Mouse (Mus musculus) myocyte (in vitro differentiated cells): Measurements from ENCODE around the gene Lmna. TPM values are rescaled to one million over a fixed set of nuclear protein-coding genes. Genes with fewer than 3 reads are reported as not detected.

Experiments used
- H3K27me3 ChIP-seq: one replicate; pipeline ENCODE4 v1.6.1; 2011; ENCODE audit not compliant: control insufficient read depth, insufficient read depth, insufficient read length
- H3K36me3 ChIP-seq: one replicate; pipeline ENCODE4 v1.6.1; 2011; ENCODE audit not compliant: control insufficient read depth, insufficient read depth
- H3K4me2 ChIP-seq: one replicate; pipeline ENCODE4 v1.6.1; 2011; ENCODE audit warnings: low read depth, control low read depth
- H3K4me3 ChIP-seq: one replicate; pipeline ENCODE4 v1.5.1; 2011; ENCODE audit warnings: mild to moderate bottlenecking, control low read depth, moderate library complexity
- H3K79me2 ChIP-seq: one replicate; pipeline ENCODE4 v1.6.1; 2011; ENCODE audit not compliant: control insufficient read depth, insufficient read depth
- H3ac ChIP-seq: one replicate; pipeline ENCODE4 v1.6.1; 2011; ENCODE audit not compliant: control insufficient read depth, insufficient read length
- CEBPB ChIP-seq: IDR thresholded peaks from 2 replicates; pipeline ENCODE4 v1.6.1; 2011; ENCODE audit warnings: mild to moderate bottlenecking, moderate library complexity; ENCODE audit not compliant: poor library complexity, insufficient read depth, severe bottlenecking
- E2F4 ChIP-seq: IDR thresholded peaks from one replicate; pipeline ENCODE4 v1.6.1; 2011; ENCODE audit warnings: mild to moderate bottlenecking, control low read depth, moderate library complexity; ENCODE audit not compliant: insufficient read depth
- MAX ChIP-seq: IDR thresholded peaks from one replicate; pipeline ENCODE4 v1.6.1; 2011; ENCODE audit warnings: low read depth, mild to moderate bottlenecking, control low read depth
- MYOD1 ChIP-seq, 3 experiments: IDR thresholded peaks; one replicate each; pipeline ENCODE4 v1.6.1; 2011; ENCODE audit warnings: control low read depth in 2 of 3, low read depth in 2 of 3, mild to moderate bottlenecking in 2 of 3, moderate library complexity in 1 of 3; ENCODE audit not compliant: insufficient read length in 2 of 3, control insufficient read depth in 1 of 3
- MYOG ChIP-seq, 3 experiments: IDR thresholded peaks; one replicate each; pipeline ENCODE4 v1.6.1; 2011; ENCODE audit warnings: control low read depth in 2 of 3, low read depth in 2 of 3, mild to moderate bottlenecking in 2 of 3; ENCODE audit not compliant: insufficient read length in 2 of 3, control insufficient read depth in 1 of 3, insufficient read depth in 1 of 3
- POLR2A ChIP-seq: IDR thresholded peaks from one replicate; pipeline ENCODE4 v1.6.1; 2011; ENCODE audit warnings: low read depth, mild to moderate bottlenecking, control low read depth, moderate library complexity; ENCODE audit not compliant: insufficient read length
- POLR2AphosphoS2 ChIP-seq: IDR thresholded peaks from one replicate; pipeline ENCODE4 v1.6.1; 2011; ENCODE audit warnings: low read depth, control low read depth; ENCODE audit not compliant: insufficient read length
- REST ChIP-seq: IDR thresholded peaks from one replicate; pipeline ENCODE4 v1.6.1; 2011; ENCODE audit warnings: mild to moderate bottlenecking, control low read depth, moderate library complexity; ENCODE audit not compliant: insufficient read depth, insufficient read length
- SRF ChIP-seq: IDR thresholded peaks from one replicate; pipeline ENCODE4 v1.6.1; 2011; ENCODE audit warnings: low read depth; ENCODE audit not compliant: control insufficient read depth, insufficient read length
- TCF12 ChIP-seq: IDR thresholded peaks from one replicate; pipeline ENCODE4 v1.6.1; 2011; ENCODE audit warnings: mild to moderate bottlenecking, control low read depth; ENCODE audit not compliant: poor library complexity, insufficient read depth, severe bottlenecking
- TCF3 ChIP-seq: IDR thresholded peaks from one replicate; pipeline ENCODE4 v1.6.1; 2011; ENCODE audit warnings: low read depth, control low read depth; ENCODE audit not compliant: insufficient read length
- USF1 ChIP-seq: IDR thresholded peaks from one replicate; pipeline ENCODE4 v1.6.1; 2011; ENCODE audit warnings: low read depth, mild to moderate bottlenecking, control low read depth, moderate library complexity
- polyA plus RNA-seq: library from polyadenylated mRNA; unstranded; fragments of >200 nt; fragmentation: generic; extraction: Trizol; gene quantifications from one replicate; pipeline ENCODE4 v1.2.1, GENCODE M21; 2012; ENCODE audit warnings: missing spikeins

Gene Lmna
- polyA plus RNA-seq, 1 experiment: 954 TPM

- H3K36me3 ChIP-seq: no peaks in the 10 kb centered on the region
- H3K79me2 ChIP-seq: peaks cover 34% of the 10 kb centered on the region
- TF ChIP-seq TCF3 (no peak), E2F4 (no peak), MAX (no peak)
- no peak overlapping the region for H3ac ChIP-seq
- H3K27me3 ChIP-seq: no peaks in the 10 kb centered on the region
- H3K4me2 ChIP-seq: no peak overlapping the region
- H3K4me3 ChIP-seq: no peak overlapping the region
Observed at GRCm38 (mm10) chr3:88535527-88535926, 25.8 kb upstream of the Lmna start.

GRCm38 (mm10) chr3:88535005-88535404 lies 25.2 kb upstream of the Lmna start:
- H3K79me2 ChIP-seq: peaks cover 36% of the 10 kb centered on the region
- TF ChIP-seq USF1 (no peak), MYOG (IDR thresholded peaks at IDR 0.05; ENCODE audit: control insufficient read depth in 1 of 3, insufficient read depth in 1 of 3, insufficient read length in 2 of 3, low read depth in 2 of 3) (no peak)
- no peaks in the 10 kb centered on the region for H3K36me3 ChIP-seq
- no peak overlapping the region for H3ac ChIP-seq
- no peaks in the 10 kb centered on the region for H3K27me3 ChIP-seq
- no peak overlapping the region for H3K4me2 ChIP-seq
- H3K4me3 ChIP-seq: no peak overlapping the region

GRCm38 (mm10) chr3:88533706-88534105 lies 23.9 kb upstream of the Lmna start:
- peaks cover 45% of the 10 kb centered on the region for H3K79me2 ChIP-seq
- TF ChIP-seq POLR2AphosphoS2: no peak
- H3K4me3 ChIP-seq: peak overlapping the region; percentile 97
- no peak overlapping the region for H3ac ChIP-seq
- H3K36me3 ChIP-seq: no peaks in the 10 kb centered on the region
- peak overlapping the region; percentile 87 for H3K4me2 ChIP-seq
- no peaks in the 10 kb centered on the region for H3K27me3 ChIP-seq

- H3K79me2 ChIP-seq: peaks cover 45% of the 10 kb centered on the region
- no peaks in the 10 kb centered on the region for H3K36me3 ChIP-seq
- peak overlapping the region; percentile 72 for H3ac ChIP-seq
- H3K27me3 ChIP-seq: no peaks in the 10 kb centered on the region
- H3K4me3 ChIP-seq: peak overlapping the region; percentile 97
- peak overlapping the region; percentile 87 for H3K4me2 ChIP-seq
- TF ChIP-seq POLR2A: peak; percentile 52
- no peak for TF ChIP-seq USF1
- TF ChIP-seq MYOD1 (IDR thresholded peaks at IDR 0.05; ENCODE audit: control insufficient read depth in 1 of 3, insufficient read length in 2 of 3, low read depth in 2 of 3): no peak
- TF ChIP-seq MAX: no peak
- TF ChIP-seq SRF: no peak
- peak; percentile 53 for TF ChIP-seq POLR2AphosphoS2
Observed at GRCm38 (mm10) chr3:88532689-88533511, 23.1 kb upstream of the Lmna start.

- TF ChIP-seq E2F4 (no peak), MYOG (IDR thresholded peaks at IDR 0.05; ENCODE audit: control insufficient read depth in 1 of 3, insufficient read depth in 1 of 3, insufficient read length in 2 of 3, low read depth in 2 of 3) (no peak), MYOD1 (IDR thresholded peaks at IDR 0.05; ENCODE audit: control insufficient read depth in 1 of 3, insufficient read length in 2 of 3, low read depth in 2 of 3) (no peak), POLR2AphosphoS2 (no peak), MAX (no peak), SRF (no peak), TCF12 (no peak), REST (no peak), USF1 (no peak), TCF3 (no peak), POLR2A (no peak), CEBPB (no peak)
- H3K4me2 ChIP-seq: peak within 1 kb of the TSS; percentile 92
- no peaks in the 10 kb centered on the region for H3K36me3 ChIP-seq
- peak within 1 kb of the TSS; percentile 72 for H3ac ChIP-seq
- peaks cover 45% of the 10 kb centered on the region for H3K79me2 ChIP-seq
- no peaks in the 10 kb centered on the region for H3K27me3 ChIP-seq
- peak within 1 kb of the TSS; percentile 97 for H3K4me3 ChIP-seq
Observed at GRCm38 (mm10) chr3:88532299-88532674, 22.5 kb upstream of the Lmna start, which contains the start of gene Mex3a. Gene Mex3a, plus strand, starts transcription at chr3:88532395.
